Mouse (Mus musculus): Measurements from ENCODE around the gene Atp6v1f.

DNA sequence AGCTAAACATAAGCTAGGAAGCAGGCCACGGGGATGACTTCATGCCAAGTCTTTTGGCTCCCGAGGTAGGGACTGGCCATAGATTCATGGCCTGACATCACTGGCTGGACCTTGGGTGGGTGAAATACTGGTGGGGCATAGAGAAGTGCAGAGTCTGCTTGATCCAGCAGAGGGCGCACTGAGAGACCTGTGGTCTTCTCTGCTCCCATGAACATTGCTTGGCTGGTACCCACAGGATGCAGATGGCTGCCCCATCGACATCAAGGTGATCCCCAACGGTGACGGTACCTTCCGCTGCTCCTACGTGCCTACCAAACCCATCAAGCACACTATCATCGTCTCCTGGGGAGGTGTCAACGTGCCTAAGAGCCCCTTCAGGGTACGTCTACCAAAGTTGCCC is 22.7 kb upstream of the Atp6v1f start:
- TF ChIP-seq POLR2A (IDR thresholded peaks at IDR 0.05; ENCODE audit: control insufficient read depth in 1 of 2, insufficient read depth in 1 of 2, low read depth in 1 of 2, low read length in 2 of 2, poor library complexity in 1 of 2): no peak
- TF ChIP-seq USF2 (IDR thresholded peaks at IDR 0.05; ENCODE audit: borderline replicate concordance in 1 of 2, insufficient read depth in 1 of 2, low read depth in 1 of 2, low read length in 2 of 2): no peak
- TF ChIP-seq MAX (IDR thresholded peaks at IDR 0.05; ENCODE audit: low read length): no peak
- peak; percentile 84 to 88 (median 87) for TF ChIP-seq CTCF (IDR thresholded peaks at IDR 0.05 in 2 of 3, conservative IDR thresholded peaks at IDR 0.05 in 1 of 3; ENCODE audit: control insufficient read depth in 1 of 3, insufficient read depth in 1 of 3, low read depth in 2 of 3, low read length in 3 of 3, poor library complexity in 1 of 3, severe bottlenecking in 1 of 3)
- no peak for TF ChIP-seq SIN3A (IDR thresholded peaks at IDR 0.05; ENCODE audit: low read length)
- no peak for TF ChIP-seq EP300 (IDR thresholded peaks at IDR 0.05; ENCODE audit: low read depth in 1 of 2, low read length in 2 of 2)
